Comparison of ENCODE assay signal across 33 mouse cellular contexts in genomic region chr8:30444274-30444673, GRCm38 (mm10).
"Had no signal": no experiment of that assay in that cellular context is flagged by ENCODE, and none has a peak within 500 bp of the region (broad histone marks: within the 10 kb centered on the region; RNA-seq: fewer than 3 reads in every experiment).

No protein-coding gene starts in this region.

- ATAC-seq: hindbrain, embryonic 16.5 days; hindbrain, postnatal 0 days; inflammation-experienced regulatory T-cells, adult 6 months had no signal

- H3K27ac ChIP-seq: heart, embryonic 10.5 days; heart, embryonic 13.5 days; heart, embryonic 15.5 days; hindbrain, embryonic 10.5 days; hindbrain, embryonic 12.5 days; hindbrain, embryonic 13.5 days; hindbrain, embryonic 14.5 days; hindbrain, embryonic 15.5 days; hindbrain, postnatal 0 days; kidney, embryonic 15.5 days; kidney, postnatal 0 days; layer of hippocampus, adult 2 months; left cerebral cortex, adult 2 months had no signal

- H3K4me3 ChIP-seq: heart, embryonic 10.5 days; heart, embryonic 12.5 days; heart, embryonic 13.5 days; heart, embryonic 15.5 days; hindbrain, embryonic 10.5 days; hindbrain, embryonic 12.5 days; hindbrain, embryonic 13.5 days; hindbrain, embryonic 15.5 days; kidney, embryonic 15.5 days; layer of hippocampus, adult 2 months; left cerebral cortex, adult 2 months had no signal

- H3K9me3 ChIP-seq: heart, embryonic 10.5 days; heart, embryonic 12.5 days; heart, embryonic 13.5 days; heart, embryonic 15.5 days; hindbrain, embryonic 10.5 days; hindbrain, embryonic 12.5 days; hindbrain, embryonic 13.5 days; hindbrain, embryonic 15.5 days; kidney, embryonic 15.5 days had no signal

- H3K27me3 ChIP-seq: heart, embryonic 12.5 days; heart, embryonic 13.5 days; heart, embryonic 15.5 days; hindbrain, embryonic 12.5 days; hindbrain, embryonic 13.5 days; hindbrain, embryonic 15.5 days; kidney, embryonic 15.5 days had no signal

- H3K9ac ChIP-seq: heart, embryonic 12.5 days; heart, embryonic 13.5 days; heart, embryonic 15.5 days; hindbrain, embryonic 12.5 days; hindbrain, embryonic 13.5 days; hindbrain, embryonic 14.5 days; hindbrain, embryonic 15.5 days; kidney, embryonic 15.5 days had no signal

- H3K36me3 ChIP-seq: heart, embryonic 10.5 days; heart, embryonic 12.5 days; heart, embryonic 13.5 days; heart, embryonic 15.5 days; hindbrain, embryonic 10.5 days; hindbrain, embryonic 12.5 days; hindbrain, embryonic 13.5 days; hindbrain, embryonic 15.5 days; kidney, embryonic 15.5 days had no signal

- H3K4me2 ChIP-seq: heart, embryonic 11.5 days; heart, embryonic 12.5 days; heart, embryonic 13.5 days; heart, embryonic 15.5 days; hindbrain, embryonic 12.5 days; hindbrain, embryonic 13.5 days; hindbrain, embryonic 14.5 days; hindbrain, embryonic 15.5 days; kidney, embryonic 15.5 days had no signal

- DNase-seq: heart, postnatal 10 days; heart, postnatal 14 days; heart, postnatal 36 days; heart, postnatal 4 days; kidney, adult 11 months; kidney, adult 18-20 months; kidney, adult 2 months; kidney, adult 8-10 months; kidney, adult 9 months; kidney, postnatal 10 days; kidney, postnatal 14 days; kidney, postnatal 25 days; kidney, postnatal 36 days; kidney, postnatal 4 days; layer of hippocampus, adult 9-11 months; layer of hippocampus, postnatal 36 days had no signal

- H3K4me1 ChIP-seq: heart, embryonic 10.5 days; heart, embryonic 13.5 days; heart, embryonic 15.5 days; hindbrain, embryonic 10.5 days; hindbrain, embryonic 12.5 days; hindbrain, embryonic 13.5 days; hindbrain, embryonic 15.5 days; kidney, embryonic 15.5 days had no signal
